11 mouse cellular contexts compared by ENCODE assay signal in genomic region chr4:119004178-119004577, GRCm38 (mm10). TPM values are rescaled to one million over a fixed set of nuclear protein-coding genes. Genes with fewer than 3 reads are reported as not detected.
DNase-seq lines count a peak whose midpoint lies in the region; ATAC-seq and TF ChIP-seq lines count a peak whose summit lies in the region.
"Had no signal": no experiment of that assay in that cellular context is flagged by ENCODE, and none has a peak within 500 bp of the region (broad histone marks: within the 10 kb centered on the region; RNA-seq: fewer than 3 reads in every experiment).

No protein-coding gene starts in this region.

- DNase-seq in cerebellum, postnatal 10 days: peak; percentile 56 to 57
- DNase-seq in cerebellum, adult 11 months: no peak
- peak; percentile 16 for DNase-seq in liver, adult 2 months (ENCODE audit: extremely low read depth, low read depth, low spot score)
- DNase-seq in liver, embryonic 11.5 days (ENCODE audit: low spot score): no peak
- peak; percentile 62 for DNase-seq in adrenal gland, postnatal 14 days
- peak; percentile 42 to 62 for DNase-seq in kidney, postnatal 4 days
- no peak for DNase-seq in right cerebral cortex, postnatal 36 days (ENCODE audit: low spot score in 2 of 2)

- H3K27me3 ChIP-seq in liver, adult 2 months (ENCODE audit: control insufficient read depth, insufficient read depth, low read length): no peaks in the 10 kb centered on the region
- no peaks in the 10 kb centered on the region for H3K27me3 ChIP-seq in liver, embryonic 11.5 days (replicated peaks; ENCODE audit: control insufficient read depth, insufficient read depth, low read length)
- H3K27me3 ChIP-seq: embryonic facial prominence, embryonic 15.5 days had no signal

- H3K9me3 ChIP-seq in liver, embryonic 11.5 days (ENCODE audit: control insufficient read depth, low read length): no peaks in the 10 kb centered on the region
- H3K9me3 ChIP-seq: embryonic facial prominence, embryonic 15.5 days had no signal

- ATAC-seq in liver, embryonic 11.5 days (replicated peaks; ENCODE audit: low FRiP score): no peak
- no peak for ATAC-seq in activated CD4-positive, CD25-positive, alpha-beta regulatory T cell, adult 4 months

- no peaks in the 10 kb centered on the region for H3K4me1 ChIP-seq in liver, adult 2 months (ENCODE audit: control insufficient read depth, insufficient read depth, low read length)
- H3K4me1 ChIP-seq in liver, embryonic 11.5 days (replicated peaks; ENCODE audit: control insufficient read depth, insufficient read depth, low read length): peaks cover 3% of the 10 kb centered on the region; the same call in 1 of the 2 replicates

- no peak overlapping the region for H3K4me2 ChIP-seq in liver, embryonic 11.5 days
- H3K4me2 ChIP-seq: embryonic facial prominence, embryonic 15.5 days had no signal

- H3K36me3 ChIP-seq in liver, adult 2 months (ENCODE audit: control insufficient read depth, insufficient read depth, low read length): no peaks in the 10 kb centered on the region
- no peaks in the 10 kb centered on the region for H3K36me3 ChIP-seq in liver, embryonic 11.5 days (ENCODE audit: control insufficient read depth, insufficient read depth, low read length)
- H3K36me3 ChIP-seq: embryonic facial prominence, embryonic 15.5 days had no signal

- no peak overlapping the region for H3K9ac ChIP-seq in liver, adult 2 months (ENCODE audit: low read depth, low read length)
- no peak overlapping the region for H3K9ac ChIP-seq in liver, embryonic 11.5 days (ENCODE audit: low read depth, low read length)
- H3K9ac ChIP-seq: embryonic facial prominence, embryonic 15.5 days had no signal

- no peak for TF ChIP-seq POLR2A in liver, adult 2 months (IDR thresholded peaks at IDR 0.05; ENCODE audit: extremely low read depth, insufficient read depth, low read length)

- 62% methylated on average over 3 of the region's 3 CpGs for WGBS in liver, adult 2 months
- 71% methylated on average over 3 of the region's 3 CpGs for WGBS in liver, embryonic 11.5 days

- no peaks in the 10 kb centered on the region for H3K79me2 ChIP-seq in liver, adult 2 months (ENCODE audit: control insufficient read depth, insufficient read depth, low read length)

- H3K4me3 ChIP-seq in liver, adult 2 months (ENCODE audit: insufficient read depth, low read depth, low read length): no peak overlapping the region
- no peak overlapping the region for H3K4me3 ChIP-seq in liver, embryonic 11.5 days (ENCODE audit: low read depth, low read length)
- H3K4me3 ChIP-seq: embryonic facial prominence, embryonic 15.5 days had no signal

- peak; percentile 32; the same call in 1 of the 2 replicates for TF ChIP-seq CTCF in liver, adult 2 months (IDR thresholded peaks at IDR 0.05; ENCODE audit: low read depth, low read length)

- H3K27ac ChIP-seq in liver, adult 2 months (replicated peaks; ENCODE audit: insufficient read depth, low read depth, low read length): no peak overlapping the region
- no peak overlapping the region for H3K27ac ChIP-seq in liver, embryonic 11.5 days (ENCODE audit: low read depth, low read length)
- H3K27ac ChIP-seq: embryonic facial prominence, embryonic 15.5 days had no signal

RNA-seq across cellular contexts. Expression of gene Lao1, which starts 42.8 kb away (rescaled TPM):
- not detected in 2 replicates for total RNA-seq in liver, adult 2 months (2014; rRNA removed)
- polyA plus RNA-seq in liver, adult 2 months (2012; rRNA removed): not detected in 2 replicates
- polyA plus RNA-seq in liver, embryonic 11.5 days (2014; fragmentation: Nextera tagmentation; extraction: Ambion mirVana): not detected in 2 replicates
- total RNA-seq in adrenal gland, postnatal 14 days (2021): 0.33 and 0.60 TPM in 2 replicates
- not detected for polyA plus RNA-seq in activated CD4-positive, CD25-positive, alpha-beta regulatory T cell, adult 4 months (2017; shearing (Covaris generic))
- polyA plus RNA-seq: heart, embryonic 16.5 days; liver, embryonic 16.5 days had no signal

Comparison
In these comparisons a context has a peak if more than half of its experiments do, and no peak if none do; other contexts are left out.
1. DNase-seq: peak in cerebellum, postnatal 10 days (2 of 2), liver, adult 2 months (single experiment), adrenal gland, postnatal 14 days (single experiment) and kidney, postnatal 4 days (2 of 2); none in cerebellum, adult 11 months (single experiment), liver, embryonic 11.5 days (single experiment) and right cerebral cortex, postnatal 36 days (0 of 2).